Mouse (Mus musculus) midbrain, embryonic 16.5 days (tissue): ENCODE data around the gene Gm20388. TPM values are rescaled to one million over a fixed set of nuclear protein-coding genes. Genes with fewer than 3 reads are reported as not detected.

Experiments used
- ATAC-seq: fragments of 200-750 bp; cut with Nextera tagmentation; 2 replicates; pipeline ENCODE4 v1.8.0; 2017; ENCODE audit warnings: moderate TSS enrichment
- H3K27ac ChIP-seq: fragments of 300-500 bp; sonication (generic); 2 replicates; pipeline ENCODE4 v1.5.1; 2014; ENCODE audit warnings: mild to moderate bottlenecking, low read length, mixed read lengths
- H3K27me3 ChIP-seq: fragments of 300-500 bp; sonication (generic); 2 replicates; pipeline ENCODE4 v1.6.1; 2014; ENCODE audit warnings: low read depth, low read length, mixed read lengths; ENCODE audit not compliant: control insufficient read depth, insufficient read depth
- H3K36me3 ChIP-seq: fragments of 300-500 bp; sonication (generic); 2 replicates; pipeline ENCODE4 v1.6.1; 2014; ENCODE audit warnings: mild to moderate bottlenecking, low read length, moderate library complexity, mixed read lengths; ENCODE audit not compliant: control insufficient read depth, insufficient read depth
- H3K4me1 ChIP-seq: fragments of 300-500 bp; sonication (generic); 2 replicates; pipeline ENCODE4 v1.6.1; 2014; ENCODE audit warnings: mild to moderate bottlenecking, low read length, mixed read lengths; ENCODE audit not compliant: control insufficient read depth, insufficient read depth
- H3K4me2 ChIP-seq: fragments of 300-500 bp; sonication (generic); 2 replicates; pipeline ENCODE4 v1.6.1; 2014; ENCODE audit warnings: mild to moderate bottlenecking, low read length, mixed read lengths
- H3K4me3 ChIP-seq: fragments of 300-500 bp; sonication (generic); 2 replicates; pipeline ENCODE4 v1.5.1; 2014; ENCODE audit warnings: low read depth, mild to moderate bottlenecking, low read length, moderate library complexity, mixed read lengths
- H3K9ac ChIP-seq: fragments of 300-500 bp; sonication (generic); 2 replicates; pipeline ENCODE4 v1.6.1; 2014; ENCODE audit warnings: low read depth, low read length, mixed read lengths
- H3K9me3 ChIP-seq: fragments of 300-500 bp; sonication (generic); replicated peaks from 2 replicates; pipeline ENCODE4 v1.6.1; 2014; ENCODE audit warnings: mild to moderate bottlenecking, low read length, mixed read lengths; ENCODE audit not compliant: control insufficient read depth, poor library complexity, severe bottlenecking
- WGBS: fragments of 180-500 bp; shearing (Covaris S2); extraction: QIAGEN DNeasy Blood & Tissue Kit; methylation state at CpG from one replicate; pipeline ENCODE4 v1.1.7; 2014; 5-methylcytosine and 5-hydroxymethylcytosine counted together
- polyA plus RNA-seq: library from polyadenylated mRNA; unstranded; fragments of >200 nt; fragmentation: Nextera tagmentation; extraction: Ambion mirVana; gene quantifications from 2 replicates; pipeline ENCODE4 v1.2.1, GENCODE M21; 2015

Gm20388 gene
- polyA plus RNA-seq, 1 experiment from 2014 or later, result 7.5 TPM

- peak; percentile 98 for ATAC-seq
- WGBS, result under 1% methylated on average over 55 of the region's 67 CpGs
- peak within 1 kb of the TSS; percentile 92 for H3K9ac ChIP-seq
- no peaks in the 10 kb centered on the region for H3K27me3 ChIP-seq
- peak within 1 kb of the TSS; percentile 100 for H3K27ac ChIP-seq
- no peaks in the 10 kb centered on the region for H3K9me3 ChIP-seq
- H3K4me1 ChIP-seq, result peaks cover 45% of the 10 kb centered on the region
- H3K36me3 ChIP-seq, result no peaks in the 10 kb centered on the region
- H3K4me3 ChIP-seq, result peak within 1 kb of the TSS; percentile 88
- H3K4me2 ChIP-seq, result peak within 1 kb of the TSS; percentile 94
Observed at GRCm38 (mm10) chr8:121652774-121653323, 1742.2 kb downstream of the Gm20388 start, which contains the start of gene Zcchc14. Gene Zcchc14 (minus strand): TSS chr8:121652901.

DNA sequence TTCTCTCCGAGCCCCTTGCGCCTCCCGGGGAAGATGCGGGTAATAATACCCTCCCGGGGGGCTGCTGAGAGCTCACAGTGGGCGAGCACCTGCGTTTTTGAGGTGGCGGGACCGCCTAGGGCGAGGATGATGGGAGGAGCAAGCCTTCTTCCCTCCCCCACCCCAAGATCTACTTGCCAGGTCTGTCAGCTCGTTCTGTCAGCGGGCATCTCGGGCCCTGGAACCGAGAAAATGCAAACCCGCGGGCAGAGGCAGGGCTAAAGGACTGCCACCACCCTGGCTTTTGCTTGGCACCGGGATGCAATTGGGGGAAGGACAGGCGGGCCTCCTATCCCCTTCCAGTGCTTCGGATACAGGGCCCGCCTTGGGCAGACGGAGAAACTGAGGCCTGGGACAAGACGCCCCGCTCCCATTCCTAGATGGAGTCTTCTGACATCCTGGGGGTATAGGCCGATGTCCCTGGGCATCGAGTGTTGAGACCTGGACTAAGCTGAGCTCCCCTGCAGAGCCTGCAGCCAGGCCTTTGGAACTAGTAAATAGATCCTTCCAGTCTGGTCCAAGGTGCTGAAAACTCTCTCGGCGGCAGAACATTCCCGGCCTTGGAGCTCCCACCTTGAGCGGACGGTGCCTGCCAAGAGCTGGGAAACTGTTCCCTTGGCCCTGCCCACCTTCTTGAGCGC is 1742.8 kb downstream of the Gm20388 start:
- Histone ChIP-seq H3K9me3 (no peaks in the 10 kb centered on the region), H3K27me3 (no peaks in the 10 kb centered on the region), H3K27ac (peak overlapping the region; percentile 100), H3K4me3 (peak overlapping the region; percentile 88), H3K36me3 (no peaks in the 10 kb centered on the region), H3K4me2 (peak overlapping the region; percentile 94), H3K9ac (peak overlapping the region; percentile 92), H3K4me1 (peaks cover 39% of the 10 kb centered on the region)
- WGBS, result 1% methylated on average over 31 of the region's 31 CpGs
- peak; percentile 26 for ATAC-seq

GRCm38 (mm10) chr8:121654131-121654530 is 1743.5 kb downstream of the Gm20388 start:
- WGBS, result 82% methylated on average over 4 of the region's 4 CpGs
- Histone ChIP-seq H3K9ac (peak overlapping the region; percentile 92), H3K4me1 (peaks cover 32% of the 10 kb centered on the region), H3K27ac (peak overlapping the region; percentile 100), H3K4me2 (peak overlapping the region; percentile 94), H3K9me3 (no peaks in the 10 kb centered on the region), H3K4me3 (peak overlapping the region; percentile 88), H3K27me3 (no peaks in the 10 kb centered on the region), H3K36me3 (no peaks in the 10 kb centered on the region)
- no peak for ATAC-seq

GRCm38 (mm10) chr8:121654966-121655494 is 1744.4 kb downstream of the Gm20388 start:
- no peaks in the 10 kb centered on the region for H3K27me3 ChIP-seq
- 78% methylated on average over 14 of the region's 14 CpGs for WGBS
- H3K27ac ChIP-seq, result no peak overlapping the region
- no peaks in the 10 kb centered on the region for H3K36me3 ChIP-seq
- no peaks in the 10 kb centered on the region for H3K9me3 ChIP-seq
- no peak overlapping the region for H3K4me2 ChIP-seq
- 0 out of 2 replicates have a peak overlapping the region, but pooled peaks have one; percentile 14 for H3K9ac ChIP-seq
- no peak for ATAC-seq
- H3K4me3 ChIP-seq, result no peak overlapping the region
- peaks cover 23% of the 10 kb centered on the region for H3K4me1 ChIP-seq

DNA sequence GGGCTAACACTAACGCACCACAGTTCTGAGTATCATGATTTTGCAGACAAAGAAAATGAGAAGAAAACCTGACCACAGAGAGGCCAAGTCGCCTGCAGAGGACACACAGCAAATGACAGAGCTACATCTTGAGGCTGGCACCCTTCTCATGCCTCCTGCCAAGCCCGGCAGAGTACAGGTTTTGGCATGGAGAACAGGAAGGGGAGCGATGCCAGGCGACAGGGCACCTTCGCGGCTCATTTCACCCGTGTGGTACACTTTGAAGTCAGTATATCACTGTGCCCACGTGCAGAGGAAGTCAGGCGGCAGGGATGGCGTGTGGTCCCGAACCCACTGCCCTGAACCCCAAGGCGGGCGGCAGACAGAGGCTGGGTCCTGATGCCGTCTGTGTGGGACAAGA is 1750.0 kb downstream of the Gm20388 start:
- peaks cover 4% of the 10 kb centered on the region for H3K4me1 ChIP-seq
- WGBS, result 80% methylated on average over 15 of the region's 15 CpGs

GRCm38 (mm10) chr8:121661631-121662357 is 1751.2 kb downstream of the Gm20388 start:
- ATAC-seq, result no peak
- 89% methylated on average over 18 of the region's 18 CpGs for WGBS
- Histone ChIP-seq H3K27me3 (no peaks in the 10 kb centered on the region), H3K4me1 (peaks cover 4% of the 10 kb centered on the region), H3K9ac (no peak overlapping the region), H3K27ac (no peak overlapping the region), H3K9me3 (no peaks in the 10 kb centered on the region), H3K4me2 (no peak overlapping the region), H3K36me3 (no peaks in the 10 kb centered on the region), H3K4me3 (no peak overlapping the region)

More for the DNA sequence above, 1750.0 kb downstream of the Gm20388 start:
- no peak overlapping the region for H3K9ac ChIP-seq
- H3K36me3 ChIP-seq, result no peaks in the 10 kb centered on the region
- no peak overlapping the region for H3K4me3 ChIP-seq
- H3K9me3 ChIP-seq, result no peaks in the 10 kb centered on the region
- no peak overlapping the region for H3K27ac ChIP-seq
- H3K27me3 ChIP-seq, result no peaks in the 10 kb centered on the region
- H3K4me2 ChIP-seq, result no peak overlapping the region
- ATAC-seq, result no peak

- H3K4me1 ChIP-seq, result peaks cover 4% of the 10 kb centered on the region
Observed at GRCm38 (mm10) chr8:121663101-121663500, 1752.5 kb downstream of the Gm20388 start.

DNA sequence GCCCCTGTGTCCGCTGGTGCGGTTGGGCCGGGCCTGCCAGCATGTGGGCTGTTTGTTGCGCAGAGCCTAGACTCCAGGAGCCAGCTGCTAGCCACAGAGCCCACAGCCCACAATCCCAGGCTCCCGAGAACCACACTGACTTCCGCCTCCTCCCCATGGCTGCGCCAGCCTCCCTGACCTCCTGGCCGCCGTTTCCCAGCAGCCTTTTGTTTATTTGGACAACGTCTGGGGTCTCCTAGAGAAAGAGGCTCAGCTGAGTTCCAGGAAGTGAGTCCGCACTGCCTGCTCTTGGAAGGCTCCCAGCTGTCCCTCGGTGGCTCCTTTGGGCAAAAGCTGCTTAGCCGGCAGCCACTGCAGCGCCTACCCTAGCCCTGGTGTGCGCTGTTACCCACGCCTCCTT is 1754.7 kb downstream of the Gm20388 start:
- H3K9ac ChIP-seq, result no peak overlapping the region
- no peaks in the 10 kb centered on the region for H3K9me3 ChIP-seq
- WGBS, result 4% methylated on average over 16 of the region's 16 CpGs
- peak overlapping the region; percentile 19 for H3K4me2 ChIP-seq
- peaks cover 18% of the 10 kb centered on the region for H3K4me1 ChIP-seq
- H3K27me3 ChIP-seq, result no peaks in the 10 kb centered on the region
- H3K4me3 ChIP-seq, result no peak overlapping the region
- peak overlapping the region; percentile 35; the same call in 1 of the 2 replicates for H3K27ac ChIP-seq
- ATAC-seq, result no peak
- no peaks in the 10 kb centered on the region for H3K36me3 ChIP-seq

More at GRCm38 (mm10) chr8:121663101-121663500, 1752.5 kb downstream of the Gm20388 start:
- H3K9me3 ChIP-seq, result no peaks in the 10 kb centered on the region
- 94% methylated on average over 12 of the region's 12 CpGs for WGBS
- H3K27ac ChIP-seq, result no peak overlapping the region
- no peak overlapping the region for H3K4me2 ChIP-seq
- no peak for ATAC-seq
- H3K4me3 ChIP-seq, result no peak overlapping the region
- H3K27me3 ChIP-seq, result no peaks in the 10 kb centered on the region
- H3K36me3 ChIP-seq, result no peaks in the 10 kb centered on the region
- no peak overlapping the region for H3K9ac ChIP-seq
